Mouse (Mus musculus) limb, embryonic 11.5 days (tissue): ENCODE measurements at regions not wholly inside any gene's neighbourhood (a gene's known extent, or its start where the extent isn't known, plus 50 kb on each side); places are given as distances from the start of the nearest gene placed in this dataset.

ENCODE experiments used
- ATAC-seq: fragments of 200-750 bp; cut with Nextera tagmentation; 2 replicates; pipeline ENCODE4 v1.8.0; 2017; ENCODE audit warnings: low read depth; ENCODE audit not compliant: insufficient number of reproducible peaks, low FRiP score, low TSS enrichment
- DNase-seq: peaks from one replicate; pipeline ENCODE4 v3.0.0-alpha.2; 2015; ENCODE audit warnings: low spot score
- H3K27ac ChIP-seq: fragments of 300-500 bp; sonication (generic); replicated peaks from 2 replicates; pipeline ENCODE4 v1.5.1; 2014; ENCODE audit warnings: low read depth, mild to moderate bottlenecking, low read length
- H3K27me3 ChIP-seq: fragments of 300-500 bp; sonication (generic); 2 replicates; pipeline ENCODE4 v1.6.1; 2014; ENCODE audit warnings: mild to moderate bottlenecking, low read length, mixed read lengths; ENCODE audit not compliant: control insufficient read depth, insufficient read depth
- H3K36me3 ChIP-seq: fragments of 300-500 bp; sonication (generic); 2 replicates; pipeline ENCODE4 v1.6.1; 2014; ENCODE audit warnings: mild to moderate bottlenecking, low read length, moderate library complexity, mixed read lengths; ENCODE audit not compliant: control insufficient read depth, insufficient read depth
- H3K4me1 ChIP-seq: fragments of 300-500 bp; sonication (generic); 2 replicates; pipeline ENCODE4 v1.6.1; 2014; ENCODE audit warnings: low read length, mixed read lengths; ENCODE audit not compliant: control insufficient read depth, insufficient read depth
- H3K4me2 ChIP-seq: fragments of 300-500 bp; sonication (generic); 2 replicates; pipeline ENCODE4 v1.6.1; 2014; ENCODE audit warnings: low read depth, mild to moderate bottlenecking, moderate library complexity; ENCODE audit not compliant: severe bottlenecking
- H3K4me3 ChIP-seq: fragments of 300-500 bp; sonication (generic); 2 replicates; pipeline ENCODE4 v1.5.1; 2014; ENCODE audit warnings: low read depth, low read length
- H3K9ac ChIP-seq: fragments of 300-500 bp; sonication (generic); 2 replicates; pipeline ENCODE4 v1.6.1; 2014; ENCODE audit warnings: mild to moderate bottlenecking, low read length
- H3K9me3 ChIP-seq: fragments of 300-500 bp; sonication (generic); 2 replicates; pipeline ENCODE4 v1.6.1; 2016; ENCODE audit warnings: low read length; ENCODE audit not compliant: control insufficient read depth
- WGBS: fragments of 180-500 bp; shearing (Covaris S2); extraction: QIAGEN DNeasy Blood & Tissue Kit; methylation state at CpG from one replicate; pipeline ENCODE4 v1.1.7; 2014; 5-methylcytosine and 5-hydroxymethylcytosine counted together

DNA sequence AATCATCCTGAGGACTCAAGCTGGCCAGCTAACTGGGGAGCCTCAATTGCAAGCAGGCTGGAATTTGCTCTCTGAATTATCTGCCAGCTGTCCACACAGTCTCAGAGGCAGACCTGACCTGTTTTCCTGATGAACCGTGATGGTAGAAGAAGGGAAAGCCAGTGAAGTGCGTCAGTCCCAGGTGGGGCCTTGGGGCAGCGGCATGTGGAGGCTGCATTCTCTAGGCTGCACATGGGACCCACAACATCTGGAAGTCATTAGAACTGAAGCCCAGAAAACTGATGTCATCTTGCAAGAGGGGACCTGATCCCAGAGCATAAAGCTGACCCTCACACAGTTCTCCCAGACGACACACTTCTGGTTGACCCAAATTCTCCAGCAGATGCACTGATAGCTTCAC is 84.6 kb upstream of the Dusp10 start:
- Histone ChIP-seq H3K36me3 (no peaks in the 10 kb centered on the region), H3K4me3 (no peak overlapping the region), H3K4me1 (no peaks in the 10 kb centered on the region), H3K4me2 (no peak overlapping the region), H3K9ac (no peak overlapping the region), H3K27me3 (no peaks in the 10 kb centered on the region), H3K9me3 (no peaks in the 10 kb centered on the region), H3K27ac (no peak overlapping the region)
- DNase-seq (no peak), ATAC-seq (no peak)
- WGBS = 58% methylated on average over 4 of the region's 4 CpGs

DNA sequence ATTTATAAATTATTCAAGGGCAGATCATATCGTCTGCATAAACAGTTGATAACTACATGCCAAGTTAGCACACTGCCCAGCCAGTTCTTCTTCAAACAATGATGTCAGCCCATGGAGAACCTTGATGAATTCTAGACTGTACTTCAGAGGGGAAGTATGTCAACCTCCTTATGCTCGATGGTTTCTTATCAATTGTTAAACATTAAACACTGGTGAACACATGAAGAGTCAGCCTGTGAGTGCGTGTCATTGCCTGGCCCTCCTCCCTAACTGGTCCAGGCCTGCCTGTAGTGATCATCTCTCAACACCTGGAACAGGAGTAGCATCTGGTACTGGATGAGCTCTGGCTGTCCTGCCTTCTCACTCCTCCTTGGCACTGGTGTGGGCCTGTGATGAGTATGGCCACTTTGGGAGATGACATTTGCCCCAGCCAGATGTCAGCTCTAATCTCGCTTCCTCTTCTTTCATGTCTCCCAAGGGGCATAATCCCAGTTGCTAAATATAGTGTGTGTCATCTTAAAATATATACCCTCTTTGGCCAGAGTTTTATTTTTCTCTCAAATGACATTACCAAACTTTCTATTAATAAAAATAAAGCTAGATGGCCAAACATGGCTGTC is 82.6 kb upstream of the Dusp10 start:
- no peaks in the 10 kb centered on the region for H3K27me3 ChIP-seq
- no peak for ATAC-seq

GRCm38 (mm10) chr1:183931141-183931540 is 82.0 kb upstream of the Dusp10 start:
- DNase-seq (no peak), ATAC-seq (no peak)
- Histone ChIP-seq H3K4me3 (no peak overlapping the region), H3K9ac (no peak overlapping the region), H3K27me3 (no peaks in the 10 kb centered on the region), H3K9me3 (no peaks in the 10 kb centered on the region), H3K27ac (no peak overlapping the region), H3K4me2 (no peak overlapping the region), H3K36me3 (no peaks in the 10 kb centered on the region), H3K4me1 (no peaks in the 10 kb centered on the region)
- 85% methylated on average over 3 of the region's 3 CpGs for whole genome bisulfite sequencing

More for the DNA sequence above, 82.6 kb upstream of the Dusp10 start:
- DNase-seq = no peak
- H3K27ac ChIP-seq = no peak overlapping the region
- no peak overlapping the region for H3K9ac ChIP-seq
- H3K9me3 ChIP-seq = no peaks in the 10 kb centered on the region
- H3K4me2 ChIP-seq = no peak overlapping the region
- WGBS = 88% methylated on average over 4 of the region's 4 CpGs
- no peaks in the 10 kb centered on the region for H3K4me1 ChIP-seq
- no peaks in the 10 kb centered on the region for H3K36me3 ChIP-seq
- no peak overlapping the region for H3K4me3 ChIP-seq

DNA sequence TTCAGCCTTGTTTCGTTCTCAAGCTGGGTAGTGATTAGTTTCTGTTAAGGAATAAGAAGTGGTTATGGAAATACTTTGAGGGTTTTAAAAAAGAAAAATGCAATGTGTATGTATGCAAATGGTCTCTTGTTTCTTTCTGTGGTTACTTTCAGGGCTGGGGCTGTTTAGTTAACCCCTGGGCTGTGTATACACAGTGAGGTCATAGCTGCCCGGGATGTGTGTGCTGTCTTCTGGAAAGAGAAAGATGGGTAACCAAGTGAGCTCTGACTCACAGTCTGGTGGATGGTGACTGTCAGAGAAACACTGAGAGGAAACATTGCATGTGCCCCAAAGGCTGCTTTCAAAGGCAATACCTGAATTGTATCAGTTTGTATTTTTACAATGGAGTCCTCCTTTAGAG is 79.3 kb upstream of the Dusp10 start:
- Histone ChIP-seq H3K4me2 (no peak overlapping the region), H3K9me3 (no peaks in the 10 kb centered on the region), H3K27ac (no peak overlapping the region), H3K9ac (no peak overlapping the region), H3K4me3 (no peak overlapping the region), H3K4me1 (no peaks in the 10 kb centered on the region), H3K36me3 (no peaks in the 10 kb centered on the region), H3K27me3 (no peaks in the 10 kb centered on the region)
- WGBS = 91% methylated on average over 2 of the region's 2 CpGs
- DNase-seq = no peak
- ATAC-seq = no peak

DNA sequence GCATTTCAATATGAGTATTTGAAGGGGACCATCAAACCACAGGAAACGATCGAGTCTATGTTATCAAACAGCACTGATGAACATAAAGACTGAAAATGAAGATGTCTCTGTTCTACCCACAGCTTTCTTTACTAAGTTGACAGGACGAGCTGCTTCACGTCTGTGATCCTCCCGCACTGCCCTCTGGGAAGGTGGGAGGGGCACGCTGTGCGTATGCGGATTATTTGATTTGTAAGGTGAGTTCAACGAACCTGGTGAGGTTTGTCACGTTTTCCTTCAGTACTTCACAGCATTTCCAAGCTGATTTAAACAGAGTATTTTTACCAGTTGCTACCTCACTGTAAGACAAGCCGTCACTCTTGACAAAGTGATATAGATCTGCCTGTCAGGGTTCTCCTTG is 75.9 kb upstream of the Dusp10 start:
- Histone ChIP-seq H3K9ac (no peak overlapping the region), H3K4me2 (no peak overlapping the region), H3K36me3 (no peaks in the 10 kb centered on the region), H3K4me1 (no peaks in the 10 kb centered on the region), H3K27ac (no peak overlapping the region), H3K9me3 (no peaks in the 10 kb centered on the region), H3K4me3 (no peak overlapping the region), H3K27me3 (no peaks in the 10 kb centered on the region)
- DNase-seq (no peak), ATAC-seq (no peak)
- 93% methylated on average over 11 of the region's 11 CpGs for WGBS

DNA sequence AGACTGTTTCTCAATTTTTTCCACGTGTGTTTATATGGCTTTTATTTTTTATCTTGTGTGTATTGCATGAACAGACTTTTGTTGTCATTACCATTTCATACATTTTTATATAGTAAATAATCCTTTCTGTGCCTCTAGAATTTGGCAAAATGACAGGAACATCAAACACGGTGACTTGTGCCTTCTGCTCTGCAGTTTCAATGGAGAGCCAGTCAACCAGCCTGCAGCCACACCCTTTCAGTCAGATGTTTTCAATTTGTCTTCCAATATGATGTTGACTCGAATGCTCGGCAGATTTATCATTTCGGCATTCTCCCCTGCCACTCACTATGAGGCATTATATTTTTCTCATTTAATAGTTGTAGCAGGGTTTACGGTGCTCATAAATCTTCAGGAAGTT is 74.7 kb upstream of the Dusp10 start:
- no peak for ATAC-seq
- Histone ChIP-seq H3K27ac (no peak overlapping the region), H3K9me3 (no peaks in the 10 kb centered on the region), H3K4me2 (no peak overlapping the region), H3K9ac (no peak overlapping the region), H3K4me1 (no peaks in the 10 kb centered on the region), H3K36me3 (no peaks in the 10 kb centered on the region), H3K27me3 (no peaks in the 10 kb centered on the region), H3K4me3 (no peak overlapping the region)
- WGBS = 58% methylated on average over 6 of the region's 6 CpGs
- peak; percentile 23 for DNase-seq

DNA sequence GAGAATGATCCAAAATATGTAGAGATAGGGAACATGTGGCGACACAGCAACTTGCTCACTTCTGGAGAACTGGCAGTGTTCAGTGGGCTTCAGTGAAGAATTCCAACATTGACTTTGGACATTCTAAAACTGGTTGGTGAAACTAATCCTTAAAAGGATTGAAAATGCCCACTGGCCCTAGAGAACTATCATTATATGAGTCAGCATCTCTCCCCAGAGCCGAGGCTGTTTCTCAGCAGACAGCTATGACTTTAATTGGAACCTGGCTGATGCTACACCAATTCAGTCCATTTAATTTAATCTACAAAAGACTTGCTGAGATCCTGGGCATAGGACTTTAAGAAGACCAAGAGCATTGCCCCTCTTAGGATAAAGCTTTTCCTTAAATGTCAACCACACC is 72.4 kb upstream of the Dusp10 start:
- 84% methylated on average over 2 of the region's 2 CpGs for WGBS
- Histone ChIP-seq H3K36me3 (no peaks in the 10 kb centered on the region), H3K27me3 (no peaks in the 10 kb centered on the region), H3K27ac (no peak overlapping the region), H3K9ac (no peak overlapping the region), H3K4me2 (no peak overlapping the region), H3K9me3 (no peaks in the 10 kb centered on the region), H3K4me1 (no peaks in the 10 kb centered on the region), H3K4me3 (no peak overlapping the region)
- DNase-seq = no peak
- ATAC-seq = no peak

- no peaks in the 10 kb centered on the region for H3K36me3 ChIP-seq
- no peak overlapping the region for H3K4me3 ChIP-seq
- DNase-seq (no peak), ATAC-seq (no peak)
- no peak overlapping the region for H3K27ac ChIP-seq
- WGBS = 91% methylated on average over 8 of the region's 8 CpGs
- no peaks in the 10 kb centered on the region for H3K4me1 ChIP-seq
- no peaks in the 10 kb centered on the region for H3K9me3 ChIP-seq
- no peak overlapping the region for H3K9ac ChIP-seq
- H3K27me3 ChIP-seq = no peaks in the 10 kb centered on the region
- H3K4me2 ChIP-seq = no peak overlapping the region
These were observed 66.9 kb upstream of the Dusp10 start for GRCm38 (mm10) chr1:183946241-183946640.

- Histone ChIP-seq H3K9ac (no peak overlapping the region), H3K4me2 (no peak overlapping the region), H3K4me1 (no peaks in the 10 kb centered on the region), H3K4me3 (no peak overlapping the region), H3K36me3 (no peaks in the 10 kb centered on the region), H3K27me3 (no peaks in the 10 kb centered on the region), H3K27ac (no peak overlapping the region), H3K9me3 (no peaks in the 10 kb centered on the region)
- ATAC-seq (no peak), DNase-seq (no peak)
- 79% methylated on average over 5 of the region's 5 CpGs for WGBS
These were observed 66.0 kb upstream of the Dusp10 start for GRCm38 (mm10) chr1:183947066-183947465.
